In genomic region chr14:32970700-32971099, GRCm38 (mm10) we compare ENCODE assay signal across 23 mouse cellular contexts. TPM values are rescaled to one million over a fixed set of nuclear protein-coding genes. Genes with fewer than 3 reads are reported as not detected.
DNase-seq lines count a peak whose midpoint lies in the region; ATAC-seq and TF ChIP-seq lines count a peak whose summit lies in the region.
"Had no signal": no experiment of that assay in that cellular context is flagged by ENCODE, and none has a peak within 500 bp of the region (broad histone marks: within the 10 kb centered on the region; RNA-seq: fewer than 3 reads in every experiment).

No protein-coding gene starts in this region.

- H3K9ac ChIP-seq in liver, adult 2 months (ENCODE audit: low read depth, low read length) = no peak overlapping the region
- H3K9ac ChIP-seq in liver, embryonic 11.5 days (ENCODE audit: low read depth, low read length) = no peak overlapping the region
- no peak overlapping the region for H3K9ac ChIP-seq in liver, embryonic 16.5 days (ENCODE audit: low read depth, low read length)
- H3K9ac ChIP-seq: hindbrain, embryonic 12.5 days had no signal

- TF ChIP-seq CTCF in liver, adult 2 months (IDR thresholded peaks at IDR 0.05; ENCODE audit: low read depth, low read length) = no peak

- no peaks in the 10 kb centered on the region for H3K79me2 ChIP-seq in liver, adult 2 months (ENCODE audit: control insufficient read depth, insufficient read depth, low read length)

- 38% methylated on average over 9 of the region's 9 CpGs for WGBS in liver, adult 2 months
- WGBS in liver, embryonic 11.5 days = 76% methylated on average over 9 of the region's 9 CpGs
- 67% methylated on average over 9 of the region's 9 CpGs for WGBS in liver, embryonic 16.5 days (ENCODE audit: insufficient replicate concordance)

- H3K4me1 ChIP-seq in liver, adult 2 months (ENCODE audit: control insufficient read depth, insufficient read depth, low read length) = no peaks in the 10 kb centered on the region
- H3K4me1 ChIP-seq in liver, embryonic 11.5 days (replicated peaks; ENCODE audit: control insufficient read depth, insufficient read depth, low read length) = no peaks in the 10 kb centered on the region
- no peaks in the 10 kb centered on the region for H3K4me1 ChIP-seq in liver, embryonic 16.5 days (ENCODE audit: control insufficient read depth, low read depth, low read length)
- H3K4me1 ChIP-seq: embryonic facial prominence, embryonic 10.5 days; forebrain, embryonic 10.5 days; heart, embryonic 10.5 days; hindbrain, embryonic 12.5 days had no signal

- ATAC-seq in liver, embryonic 11.5 days (replicated peaks; ENCODE audit: low FRiP score) = no peak; the same call in 1 of the 2 replicates
- ATAC-seq in liver, embryonic 16.5 days (ENCODE audit: low read depth) = peak; percentile 47
- ATAC-seq: activated CD4-positive, CD25-positive, alpha-beta regulatory T cell, adult 4 months; forebrain, embryonic 14.5 days; hindbrain, embryonic 16.5 days had no signal

- no peak overlapping the region for H3K27ac ChIP-seq in liver, adult 2 months (replicated peaks; ENCODE audit: insufficient read depth, low read depth, low read length)
- no peak overlapping the region for H3K27ac ChIP-seq in liver, embryonic 11.5 days (ENCODE audit: low read depth, low read length)
- no peak overlapping the region for H3K27ac ChIP-seq in liver, embryonic 16.5 days (ENCODE audit: low read length)
- H3K27ac ChIP-seq: embryonic facial prominence, embryonic 10.5 days; forebrain, embryonic 10.5 days; heart, embryonic 10.5 days; hindbrain, embryonic 12.5 days had no signal

- no peak overlapping the region for H3K4me3 ChIP-seq in liver, adult 2 months (ENCODE audit: insufficient read depth, low read depth, low read length)
- no peak overlapping the region for H3K4me3 ChIP-seq in liver, embryonic 11.5 days (ENCODE audit: low read depth, low read length)
- H3K4me3 ChIP-seq in liver, embryonic 16.5 days (ENCODE audit: low read depth, low read length) = no peak overlapping the region
- H3K4me3 ChIP-seq: embryonic facial prominence, embryonic 10.5 days; forebrain, embryonic 10.5 days; heart, embryonic 10.5 days; hindbrain, embryonic 12.5 days had no signal

- H3K36me3 ChIP-seq in liver, adult 2 months (ENCODE audit: control insufficient read depth, insufficient read depth, low read length) = no peaks in the 10 kb centered on the region
- H3K36me3 ChIP-seq in liver, embryonic 11.5 days (ENCODE audit: control insufficient read depth, insufficient read depth, low read length) = no peaks in the 10 kb centered on the region
- H3K36me3 ChIP-seq in liver, embryonic 16.5 days (ENCODE audit: control insufficient read depth, insufficient read depth) = no peaks in the 10 kb centered on the region
- H3K36me3 ChIP-seq: embryonic facial prominence, embryonic 10.5 days; forebrain, embryonic 10.5 days; G1E; heart, embryonic 10.5 days; hindbrain, embryonic 12.5 days had no signal

- TF ChIP-seq POLR2A in liver, adult 2 months (IDR thresholded peaks at IDR 0.05; ENCODE audit: extremely low read depth, insufficient read depth, low read length) = no peak

- no peaks in the 10 kb centered on the region for H3K9me3 ChIP-seq in liver, embryonic 11.5 days (ENCODE audit: control insufficient read depth, low read length)
- no peaks in the 10 kb centered on the region for H3K9me3 ChIP-seq in liver, embryonic 16.5 days (replicated peaks; ENCODE audit: control insufficient read depth, low read length)
- H3K9me3 ChIP-seq: embryonic facial prominence, embryonic 10.5 days; forebrain, embryonic 10.5 days; heart, embryonic 10.5 days; hindbrain, embryonic 12.5 days had no signal

- no peak overlapping the region for H3K4me2 ChIP-seq in liver, embryonic 11.5 days
- H3K4me2 ChIP-seq in liver, embryonic 16.5 days (ENCODE audit: low read depth, low read length) = no peak overlapping the region
- H3K4me2 ChIP-seq: hindbrain, embryonic 12.5 days had no signal

- DNase-seq in liver, adult 2 months (ENCODE audit: extremely low read depth, low read depth, low spot score) = peak; percentile 5
- DNase-seq in liver, embryonic 11.5 days (ENCODE audit: low spot score) = no peak
- peak; percentile 29 for DNase-seq in R1 (ENCODE audit: low read depth, low spot score)
- DNase-seq in gastrocnemius, adult 18-20 months (ENCODE audit: low spot score) = no peak
- DNase-seq in adrenal gland, postnatal 4 days (ENCODE audit: low spot score in 2 of 2) = no peak
- DNase-seq in layer of hippocampus, adult 8-10 months (ENCODE audit: low spot score in 2 of 2) = no peak
- DNase-seq: adrenal gland, postnatal 14 days; cerebellum, adult 2 months; cerebellum, postnatal 10 days; gastrocnemius, postnatal 10 days; heart, adult 18-20 months; heart, postnatal 10 days; heart, postnatal 4 days had no signal

- no peaks in the 10 kb centered on the region for H3K27me3 ChIP-seq in liver, adult 2 months (ENCODE audit: control insufficient read depth, insufficient read depth, low read length)
- no peaks in the 10 kb centered on the region for H3K27me3 ChIP-seq in liver, embryonic 11.5 days (replicated peaks; ENCODE audit: control insufficient read depth, insufficient read depth, low read length)
- no peaks in the 10 kb centered on the region for H3K27me3 ChIP-seq in liver, embryonic 16.5 days (ENCODE audit: control insufficient read depth, insufficient read depth, low read depth, low read length)
- H3K27me3 ChIP-seq: hindbrain, embryonic 12.5 days had no signal

RNA-seq across cellular contexts. Expression of gene Lrrc18, which starts 20.5 kb away (rescaled TPM):
- total RNA-seq in liver, adult 2 months (2014; rRNA removed) = 0.20 and 0.28 TPM in 2 replicates
- polyA plus RNA-seq in liver, adult 2 months (2012; rRNA removed) = 0.07 and 0.14 TPM in 2 replicates
- polyA plus RNA-seq in liver, embryonic 11.5 days (2014; fragmentation: Nextera tagmentation; extraction: Ambion mirVana) = 0.14 and 0.75 TPM in 2 replicates
- 0.07 and 0.11 TPM in 2 replicates for polyA plus RNA-seq in liver, embryonic 16.5 days (2015; fragmentation: Nextera tagmentation; extraction: Ambion mirVana)
- total RNA-seq in gastrocnemius, adult 18-20 months (2021) = not detected
- under 1 TPM; 0.39 to 0.73 TPM for total RNA-seq in adrenal gland, postnatal 4 days (2021)
- total RNA-seq in layer of hippocampus, adult 8-10 months (2022) = under 1 TPM; 0.20 to 0.76 (median 0.40) TPM
- polyA plus RNA-seq: C2C12, G1E had no signal

Comparison
In these comparisons a context has a peak if more than half of its experiments do, and no peak if none do; other contexts are left out.
1. DNase-seq: peak in liver, adult 2 months (single experiment) and R1 (single experiment); none in liver, embryonic 11.5 days (single experiment), gastrocnemius, adult 18-20 months (single experiment), adrenal gland, postnatal 4 days (0 of 2) and layer of hippocampus, adult 8-10 months (0 of 2).